Mouse (Mus musculus): Measurements from ENCODE around the gene Lpin2. TPM values are rescaled to one million over a fixed set of nuclear protein-coding genes. Genes with fewer than 3 reads are reported as not detected.

Gene Lpin2
- polyA plus RNA-seq, 1 experiment from 2014 or later = 30.8 TPM

DNA sequence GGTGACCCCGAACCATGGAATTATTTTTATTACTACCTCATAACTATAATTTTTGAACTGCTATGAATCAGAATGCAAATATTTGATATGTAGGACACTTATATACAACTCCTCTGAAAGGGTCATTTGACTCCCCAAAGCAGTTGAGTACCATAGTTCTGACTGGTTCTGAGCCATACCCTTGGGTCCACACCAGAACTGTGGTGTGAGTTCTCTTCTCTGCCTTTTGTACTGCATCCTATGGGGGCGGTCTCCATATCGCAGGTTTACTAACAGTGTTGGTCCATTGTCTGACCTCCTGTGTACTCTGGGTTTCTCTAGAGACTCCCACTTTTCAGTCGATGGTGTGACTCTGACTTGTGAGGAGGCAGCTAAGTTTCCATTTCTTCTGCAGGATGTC is 63.7 kb downstream of the Lpin2 start:
- H3K4me3 ChIP-seq (ENCODE audit: low read length) = no peak overlapping the region
- H3K9me3 ChIP-seq (ENCODE audit: control insufficient read depth, low read length) = no peaks in the 10 kb centered on the region
- H3K4me1 ChIP-seq (replicated peaks; ENCODE audit: control insufficient read depth, insufficient read depth, low read length) = peaks cover 2% of the 10 kb centered on the region; the same call in 1 of the 2 replicates
- 86% methylated on average over 4 of the region's 4 CpGs for WGBS
- peaks cover 44% of the 10 kb centered on the region for H3K36me3 ChIP-seq (ENCODE audit: control insufficient read depth, insufficient read depth, low read length)
- H3K9ac ChIP-seq (ENCODE audit: low read length) = no peak overlapping the region
- no peaks in the 10 kb centered on the region for H3K27me3 ChIP-seq (ENCODE audit: control insufficient read depth, insufficient read depth, low read depth, low read length)
- H3K4me2 ChIP-seq (ENCODE audit: low read depth, low read length) = no peak overlapping the region
- no peak for ATAC-seq (ENCODE audit: low read depth)
- no peak overlapping the region for H3K27ac ChIP-seq (ENCODE audit: low read length)

DNA sequence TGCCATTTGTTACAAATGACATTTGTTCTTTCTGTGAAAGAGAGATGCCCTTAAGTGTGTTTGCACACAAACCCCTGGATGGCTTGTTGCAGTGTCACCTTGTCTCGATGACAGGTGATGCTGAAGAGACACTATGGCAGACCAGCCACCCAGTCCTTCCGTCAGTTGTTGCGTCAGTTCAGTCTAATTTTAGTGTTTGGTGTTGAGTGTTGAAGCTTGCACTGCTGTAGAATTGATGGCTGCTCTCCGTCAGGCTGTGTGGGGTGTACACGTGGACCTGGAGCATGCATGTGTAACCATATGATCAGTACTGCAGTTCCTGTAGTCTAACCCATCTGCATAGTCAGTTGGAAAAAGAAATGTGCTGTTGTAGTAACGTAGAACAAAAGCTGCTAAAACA is 66.6 kb downstream of the Lpin2 start:
- H3K9ac ChIP-seq (ENCODE audit: low read length) = no peak overlapping the region
- no peaks in the 10 kb centered on the region for H3K27me3 ChIP-seq (ENCODE audit: control insufficient read depth, insufficient read depth, low read depth, low read length)
- H3K9me3 ChIP-seq (ENCODE audit: control insufficient read depth, low read length) = no peaks in the 10 kb centered on the region
- ATAC-seq (ENCODE audit: low read depth) = no peak
- H3K4me3 ChIP-seq (ENCODE audit: low read length) = no peak overlapping the region
- H3K4me1 ChIP-seq (replicated peaks; ENCODE audit: control insufficient read depth, insufficient read depth, low read length) = peaks cover 8% of the 10 kb centered on the region; the same call in 1 of the 2 replicates
- no peak overlapping the region for H3K27ac ChIP-seq (ENCODE audit: low read length)
- peaks cover 28% of the 10 kb centered on the region for H3K36me3 ChIP-seq (ENCODE audit: control insufficient read depth, insufficient read depth, low read length)
- no peak overlapping the region for H3K4me2 ChIP-seq (ENCODE audit: low read depth, low read length)
- 67% methylated on average over 6 of the region's 6 CpGs for WGBS

DNA sequence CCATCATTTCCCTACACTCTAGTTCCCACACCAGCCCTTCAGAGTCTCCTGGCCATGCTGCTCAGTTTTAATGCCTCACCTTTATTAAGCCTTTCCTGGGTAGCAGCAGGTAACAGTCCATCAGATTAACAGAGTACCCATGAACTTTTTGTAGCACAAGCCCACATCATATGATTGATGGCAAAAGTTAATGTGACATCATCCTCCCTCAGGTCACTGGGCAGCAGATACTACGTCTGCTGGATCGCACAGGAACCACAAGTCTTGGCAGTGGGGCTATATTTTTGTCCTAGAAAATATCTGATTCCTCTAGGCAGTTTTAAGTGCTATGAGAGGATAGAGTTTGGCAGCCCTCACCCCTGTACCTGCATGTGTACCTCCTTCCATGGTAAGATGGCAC is 67.7 kb downstream of the Lpin2 start:
- Histone ChIP-seq H3K9ac (ENCODE audit: low read length) (no peak overlapping the region), H3K4me2 (ENCODE audit: low read depth, low read length) (no peak overlapping the region), H3K27me3 (ENCODE audit: control insufficient read depth, insufficient read depth, low read depth, low read length) (no peaks in the 10 kb centered on the region), H3K4me1 (replicated peaks; ENCODE audit: control insufficient read depth, insufficient read depth, low read length) (peaks cover 8% of the 10 kb centered on the region; the same call in 1 of the 2 replicates), H3K36me3 (ENCODE audit: control insufficient read depth, insufficient read depth, low read length) (peaks cover 19% of the 10 kb centered on the region), H3K4me3 (ENCODE audit: low read length) (no peak overlapping the region), H3K9me3 (ENCODE audit: control insufficient read depth, low read length) (no peaks in the 10 kb centered on the region), H3K27ac (ENCODE audit: low read length) (no peak overlapping the region)
- 74% methylated on average over 2 of the region's 2 CpGs for WGBS
- ATAC-seq (ENCODE audit: low read depth) = no peak

DNA sequence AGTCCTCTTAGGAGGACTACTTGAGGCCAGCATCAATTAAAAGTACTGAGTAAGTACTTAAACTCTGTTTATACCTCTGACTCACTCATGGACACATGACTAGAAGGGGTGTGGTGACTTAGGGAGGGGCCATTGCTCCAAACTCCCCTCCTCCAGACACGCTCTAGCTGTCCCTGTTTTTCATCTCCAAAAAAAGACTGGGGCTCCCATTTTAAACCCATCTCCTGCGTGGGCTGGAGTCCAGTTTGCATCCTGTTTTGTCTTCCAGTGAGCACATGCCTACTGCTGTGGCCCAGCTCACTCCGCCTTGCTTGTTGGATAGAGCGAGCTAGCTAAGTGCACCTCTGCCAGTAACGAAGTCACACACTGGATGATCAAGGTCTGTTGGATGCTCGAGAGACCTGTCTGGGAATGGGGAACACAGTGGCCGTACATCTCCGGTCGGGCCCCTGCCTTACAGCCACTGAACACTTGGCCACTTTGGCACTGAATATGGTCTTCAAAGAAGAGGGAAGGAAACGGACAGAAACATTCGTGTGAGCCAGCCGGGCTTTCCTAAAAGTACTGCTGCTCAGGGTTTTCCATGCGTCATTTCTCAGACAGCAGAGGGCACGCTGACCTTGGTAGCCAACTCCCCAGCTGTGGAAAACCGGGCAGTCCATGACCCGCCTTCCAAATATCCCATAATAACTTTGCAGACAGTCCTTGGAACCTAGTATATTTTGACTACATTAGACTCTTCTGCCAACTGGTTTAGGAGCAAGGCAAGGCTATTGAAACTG is 68.7 kb downstream of the Lpin2 start:
- 73% methylated on average over 16 of the region's 16 CpGs for WGBS
- Histone ChIP-seq H3K4me3 (ENCODE audit: low read length) (no peak overlapping the region), H3K9ac (ENCODE audit: low read length) (no peak overlapping the region), H3K4me2 (ENCODE audit: low read depth, low read length) (no peak overlapping the region), H3K36me3 (ENCODE audit: control insufficient read depth, insufficient read depth, low read length) (peaks cover 16% of the 10 kb centered on the region; the same call in 1 of the 2 replicates), H3K9me3 (ENCODE audit: control insufficient read depth, low read length) (no peaks in the 10 kb centered on the region), H3K27me3 (ENCODE audit: control insufficient read depth, insufficient read depth, low read depth, low read length) (no peaks in the 10 kb centered on the region), H3K27ac (ENCODE audit: low read length) (no peak overlapping the region), H3K4me1 (replicated peaks; ENCODE audit: control insufficient read depth, insufficient read depth, low read length) (peaks cover 8% of the 10 kb centered on the region; the same call in 1 of the 2 replicates)
- ATAC-seq (ENCODE audit: low read depth) = 0 out of 2 replicates have a peak, but pooled peaks have one; percentile 24

DNA sequence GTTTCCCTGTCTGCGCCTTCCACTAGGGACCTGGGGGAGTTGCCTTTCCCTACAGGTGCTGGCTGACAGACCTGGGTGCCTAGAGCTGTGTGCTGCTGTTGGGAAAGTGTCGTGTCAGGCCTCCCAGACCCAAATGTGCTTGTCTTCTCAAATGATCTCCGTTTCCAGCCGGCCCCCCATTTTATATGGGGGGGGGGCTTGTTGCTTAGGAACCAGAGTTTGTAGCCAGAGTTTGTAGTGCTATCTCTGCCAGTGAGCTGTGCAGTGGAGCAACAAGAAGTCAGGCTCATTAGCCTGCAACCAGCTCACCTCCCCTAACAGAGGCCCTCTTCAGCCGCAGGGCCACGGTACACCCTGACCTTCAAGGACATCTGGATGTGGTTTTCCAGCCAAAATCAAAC is 69.2 kb downstream of the Lpin2 start:
- peaks cover 8% of the 10 kb centered on the region; the same call in 1 of the 2 replicates for H3K4me1 ChIP-seq (replicated peaks; ENCODE audit: control insufficient read depth, insufficient read depth, low read length)
- WGBS = 72% methylated on average over 6 of the region's 6 CpGs
- H3K36me3 ChIP-seq (ENCODE audit: control insufficient read depth, insufficient read depth, low read length) = peaks cover 16% of the 10 kb centered on the region; the same call in 1 of the 2 replicates

DNA sequence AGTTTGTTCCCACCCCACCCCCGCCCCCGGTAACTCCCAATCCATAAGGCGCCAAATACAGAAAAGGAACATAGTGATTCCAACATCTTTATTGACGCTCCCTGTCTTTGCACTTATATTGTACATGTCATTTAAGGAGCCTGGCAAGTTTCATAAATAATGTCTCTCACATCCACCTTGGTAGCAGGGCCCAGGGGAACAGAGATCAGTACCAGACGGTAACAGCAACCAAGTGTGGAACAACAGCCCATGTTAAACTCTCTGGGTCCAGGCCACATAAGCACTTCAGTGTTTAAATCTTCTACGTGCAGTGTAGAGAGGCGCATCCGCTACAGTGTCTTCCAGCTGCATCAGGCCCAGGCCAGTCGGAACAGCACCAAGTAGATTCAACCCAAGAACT is 69.7 kb downstream of the Lpin2 start:
- 86% methylated on average over 9 of the region's 9 CpGs for WGBS
- no peak for ATAC-seq (ENCODE audit: low read depth)
- H3K9me3 ChIP-seq (ENCODE audit: control insufficient read depth, low read length) = no peaks in the 10 kb centered on the region

More for the DNA sequence above, 69.2 kb downstream of the Lpin2 start:
- no peaks in the 10 kb centered on the region for H3K9me3 ChIP-seq (ENCODE audit: control insufficient read depth, low read length)
- no peak for ATAC-seq (ENCODE audit: low read depth)
- no peak overlapping the region for H3K4me3 ChIP-seq (ENCODE audit: low read length)
- no peak overlapping the region for H3K9ac ChIP-seq (ENCODE audit: low read length)
- H3K27ac ChIP-seq (ENCODE audit: low read length) = no peak overlapping the region
- no peak overlapping the region for H3K4me2 ChIP-seq (ENCODE audit: low read depth, low read length)
- H3K27me3 ChIP-seq (ENCODE audit: control insufficient read depth, insufficient read depth, low read depth, low read length) = no peaks in the 10 kb centered on the region

DNA sequence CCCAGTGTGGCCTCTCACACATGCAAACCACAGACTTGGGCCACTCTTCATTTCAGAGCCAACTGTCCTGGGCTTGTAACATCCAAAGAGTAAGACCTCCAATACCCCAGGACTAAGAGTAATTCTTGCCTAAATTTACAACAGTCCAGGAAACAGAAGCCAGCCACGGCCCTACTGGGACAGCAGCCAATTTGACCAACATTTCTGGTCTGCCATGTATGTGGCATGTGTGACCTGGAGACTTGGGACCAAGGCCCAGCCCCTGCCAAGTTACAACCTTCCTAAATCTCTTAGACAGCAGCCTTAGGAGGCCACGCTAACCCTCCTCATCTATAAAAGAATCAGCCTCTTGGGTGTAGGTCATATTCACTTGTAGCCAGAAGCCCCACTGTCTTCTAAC is 71.0 kb downstream of the Lpin2 start:
- Histone ChIP-seq H3K27me3 (ENCODE audit: control insufficient read depth, insufficient read depth, low read depth, low read length) (no peaks in the 10 kb centered on the region), H3K4me2 (ENCODE audit: low read depth, low read length) (no peak overlapping the region), H3K9me3 (ENCODE audit: control insufficient read depth, low read length) (no peaks in the 10 kb centered on the region), H3K27ac (ENCODE audit: low read length) (peak overlapping the region; percentile 45; the same call in 1 of the 2 replicates), H3K4me1 (replicated peaks; ENCODE audit: control insufficient read depth, insufficient read depth, low read length) (peaks cover 8% of the 10 kb centered on the region; the same call in 1 of the 2 replicates), H3K4me3 (ENCODE audit: low read length) (no peak overlapping the region), H3K36me3 (ENCODE audit: control insufficient read depth, insufficient read depth, low read length) (peaks cover 2% of the 10 kb centered on the region; the same call in 1 of the 2 replicates), H3K9ac (ENCODE audit: low read length) (no peak overlapping the region)
- WGBS = 68% methylated on average over 2 of the region's 2 CpGs
- no peak for ATAC-seq (ENCODE audit: low read depth)

More for the DNA sequence above, 69.7 kb downstream of the Lpin2 start:
- Histone ChIP-seq H3K9ac (ENCODE audit: low read length) (no peak overlapping the region), H3K36me3 (ENCODE audit: control insufficient read depth, insufficient read depth, low read length) (peaks cover 11% of the 10 kb centered on the region; the same call in 1 of the 2 replicates), H3K27me3 (ENCODE audit: control insufficient read depth, insufficient read depth, low read depth, low read length) (no peaks in the 10 kb centered on the region), H3K4me2 (ENCODE audit: low read depth, low read length) (no peak overlapping the region), H3K27ac (ENCODE audit: low read length) (no peak overlapping the region), H3K4me1 (replicated peaks; ENCODE audit: control insufficient read depth, insufficient read depth, low read length) (peaks cover 8% of the 10 kb centered on the region; the same call in 1 of the 2 replicates), H3K4me3 (ENCODE audit: low read length) (no peak overlapping the region)

DNA sequence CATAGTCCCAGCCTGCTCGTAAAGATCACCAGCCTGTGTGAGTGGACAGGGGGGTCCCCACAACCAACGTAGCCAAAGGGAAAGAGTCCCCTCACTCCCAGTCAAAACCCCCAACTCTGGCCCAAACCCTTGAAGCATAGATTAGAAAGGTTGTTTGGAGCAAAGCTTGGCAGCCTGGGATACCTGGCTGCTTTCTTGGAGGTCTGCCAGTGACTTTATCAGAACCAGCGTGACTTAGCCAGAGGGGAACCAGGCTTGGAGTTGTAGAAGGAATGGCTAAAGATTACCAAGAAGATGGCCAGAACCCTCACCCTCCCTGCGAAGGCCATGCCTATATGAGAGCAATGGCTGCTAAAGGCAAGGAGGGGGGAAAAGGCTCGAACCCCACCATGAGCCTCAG is 71.7 kb downstream of the Lpin2 start:
- no peaks in the 10 kb centered on the region for H3K27me3 ChIP-seq (ENCODE audit: control insufficient read depth, insufficient read depth, low read depth, low read length)
- WGBS = 63% methylated on average over 5 of the region's 5 CpGs
- no peak overlapping the region for H3K9ac ChIP-seq (ENCODE audit: low read length)
- H3K4me2 ChIP-seq (ENCODE audit: low read depth, low read length) = no peak overlapping the region
- ATAC-seq (ENCODE audit: low read depth) = no peak
- no peaks in the 10 kb centered on the region for H3K9me3 ChIP-seq (ENCODE audit: control insufficient read depth, low read length)
- no peak overlapping the region for H3K4me3 ChIP-seq (ENCODE audit: low read length)
- peaks cover 8% of the 10 kb centered on the region; the same call in 1 of the 2 replicates for H3K4me1 ChIP-seq (replicated peaks; ENCODE audit: control insufficient read depth, insufficient read depth, low read length)
- peaks cover 2% of the 10 kb centered on the region; the same call in 1 of the 2 replicates for H3K36me3 ChIP-seq (ENCODE audit: control insufficient read depth, insufficient read depth, low read length)
- peak overlapping the region; percentile 45 for H3K27ac ChIP-seq (ENCODE audit: low read length)

DNA sequence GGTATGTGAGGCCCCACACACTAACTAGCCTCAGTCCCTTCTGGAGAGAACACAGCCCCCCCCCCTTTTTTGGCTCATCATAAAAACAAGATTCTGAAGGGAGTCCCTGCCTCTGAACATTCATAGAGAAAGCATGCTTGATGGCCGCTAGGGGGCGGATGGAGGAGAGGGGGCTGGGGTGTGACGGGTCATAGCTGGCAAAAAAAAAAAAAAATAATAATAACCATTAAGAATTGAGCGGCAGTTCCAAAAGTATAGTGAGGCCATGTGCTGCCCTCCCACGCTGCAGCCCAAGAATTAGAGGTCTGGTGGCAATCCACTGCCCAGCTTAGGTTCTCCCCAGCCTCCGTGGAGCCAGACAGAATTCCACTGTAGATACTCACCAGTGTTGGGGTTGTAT is 72.4 kb downstream of the Lpin2 start:
- Histone ChIP-seq H3K4me2 (ENCODE audit: low read depth, low read length) (no peak overlapping the region), H3K4me3 (ENCODE audit: low read length) (no peak overlapping the region), H3K36me3 (ENCODE audit: control insufficient read depth, insufficient read depth, low read length) (peaks cover 2% of the 10 kb centered on the region; the same call in 1 of the 2 replicates), H3K4me1 (replicated peaks; ENCODE audit: control insufficient read depth, insufficient read depth, low read length) (peaks cover 8% of the 10 kb centered on the region; the same call in 1 of the 2 replicates), H3K27me3 (ENCODE audit: control insufficient read depth, insufficient read depth, low read depth, low read length) (no peaks in the 10 kb centered on the region), H3K27ac (ENCODE audit: low read length) (no peak overlapping the region), H3K9ac (ENCODE audit: low read length) (no peak overlapping the region), H3K9me3 (ENCODE audit: control insufficient read depth, low read length) (no peaks in the 10 kb centered on the region)
- ATAC-seq (ENCODE audit: low read depth) = no peak
- WGBS = 45% methylated on average over 6 of the region's 6 CpGs

Measured in lung, embryonic 16.5 days (tissue).